ENCODE assay signal across 8 mouse cellular contexts in genomic region chr13:55404853-55405782, GRCm38 (mm10). TPM values are rescaled to one million over a fixed set of nuclear protein-coding genes. Genes with fewer than 3 reads are reported as not detected.
DNase-seq lines count a peak whose midpoint lies in the region.

No protein-coding gene starts in this region.

- intact Hi-C loops in left cerebral cortex, postnatal 25 days (cut with DNase I): loop anchor here (1.0 to 5.0 kb wide), 4 partner anchors 66 to 132 kb away; partner anchors contain the start of gene Ddx41

- DNase-seq in ZHBTc4 (ENCODE audit: low read depth, low spot score): peak; percentile 85
- peak; percentile 71 to 77 for DNase-seq in cerebellum, postnatal 36 days
- DNase-seq in gastrocnemius, postnatal 10 days: peak; percentile 78
- peak; percentile 93 for DNase-seq in induced T-regulatory cell, adult 2 months (ENCODE audit: low read depth)
- DNase-seq in left cerebral cortex, postnatal 25 days (ENCODE audit: low spot score in 2 of 2): peak; percentile 75 to 86
- peak; percentile 93 for DNase-seq in mesoderm, embryonic 11.5 days (ENCODE audit: low read depth, low spot score)
- DNase-seq in right cerebral cortex, postnatal 14 days: peak; percentile 82
- peak; percentile 81 for DNase-seq in urinary bladder, postnatal 25 days (ENCODE audit: low spot score)

RNA-seq across cellular contexts. Expression of gene Slc34a1, which starts 7.1 kb away (rescaled TPM):
- under 1 TPM in 1 of 2 experiments, not detected in 1; 0.11 TPM for total RNA-seq in gastrocnemius, postnatal 10 days (2021)
- total RNA-seq in left cerebral cortex, postnatal 25 days (2021): not detected

RNA-seq across cellular contexts. Expression of gene Pfn3, which starts 9.9 kb away (rescaled TPM):
- not detected for total RNA-seq in gastrocnemius, postnatal 10 days (2021)
- total RNA-seq in left cerebral cortex, postnatal 25 days (2021): not detected

RNA-seq across cellular contexts. Expression of gene F12, which starts 21.5 kb away (rescaled TPM):
- total RNA-seq in gastrocnemius, postnatal 10 days (2021): under 1 TPM in 1 of 2 experiments, not detected in 1; 0.34 TPM
- total RNA-seq in left cerebral cortex, postnatal 25 days (2021): under 1 TPM; 0.57 to 0.62 TPM

RNA-seq across cellular contexts. Expression of gene Rgs14, which starts 35.6 kb away (rescaled TPM):
- total RNA-seq in gastrocnemius, postnatal 10 days (2021): under 1 TPM; 0.19 to 0.36 TPM
- 10 to 100 TPM; 55.6 to 58.5 TPM for total RNA-seq in left cerebral cortex, postnatal 25 days (2021)

RNA-seq across cellular contexts. Expression of gene Grk6, which starts 39.8 kb away (rescaled TPM):
- total RNA-seq in gastrocnemius, postnatal 10 days (2021): 10 to 100 TPM; 17.4 to 22.3 TPM
- total RNA-seq in left cerebral cortex, postnatal 25 days (2021): 10 to 100 TPM; 64.0 to 68.0 TPM

Comparison
In these comparisons a context has a peak if more than half of its experiments do, and no peak if none do; other contexts are left out.
1. Peak in every context shown above with its lines: DNase-seq.